Mouse (Mus musculus) forebrain, embryonic 14.5 days (tissue): ENCODE data around the gene Edaradd. TPM values are rescaled to one million over a fixed set of nuclear protein-coding genes. Genes with fewer than 3 reads are reported as not detected.
A peak's percentile ranks its signal among the peaks of the same experiment; 100 is the strongest.

Experiments used
- ATAC-seq: fragments of 200-750 bp; cut with Nextera tagmentation; 2 replicates; pipeline ENCODE4 v1.8.0; 2017; ENCODE audit warnings: mild to moderate bottlenecking, moderate library complexity
- DNase-seq: peaks from one replicate; pipeline ENCODE4 v3.0.0-alpha.2; 2015; ENCODE audit warnings: low spot score
- H3K27ac ChIP-seq: fragments of 300-500 bp; sonication (generic); 2 replicates; pipeline ENCODE4 v1.5.1; 2014; ENCODE audit warnings: low read depth, mild to moderate bottlenecking, control low read depth, low read length, moderate library complexity
- H3K27me3 ChIP-seq: fragments of 300-500 bp; sonication (generic); replicated peaks from 2 replicates; pipeline ENCODE4 v1.6.1; 2014; ENCODE audit warnings: low read length, control low read depth, mixed read lengths; ENCODE audit not compliant: control insufficient read depth, insufficient read depth
- H3K36me3 ChIP-seq: fragments of 300-500 bp; sonication (generic); 2 replicates; pipeline ENCODE4 v1.6.1; 2014; ENCODE audit warnings: low read length, control low read depth; ENCODE audit not compliant: control insufficient read depth, insufficient read depth
- H3K4me1 ChIP-seq: fragments of 300-500 bp; sonication (generic); 2 replicates; pipeline ENCODE4 v1.6.1; 2014; ENCODE audit warnings: antibody characterized with exemption, low read length, control low read depth; ENCODE audit not compliant: control insufficient read depth, insufficient read depth
- H3K4me2 ChIP-seq: fragments of 300-500 bp; sonication (generic); 2 replicates; pipeline ENCODE4 v1.6.1; 2014; ENCODE audit warnings: mild to moderate bottlenecking, control low read depth, low read length
- H3K4me3 ChIP-seq: fragments of 300-500 bp; sonication (generic); 2 replicates; pipeline ENCODE4 v1.5.1; 2014; ENCODE audit warnings: low read depth, low read length, control low read depth
- H3K9ac ChIP-seq: fragments of 300-500 bp; sonication (generic); 2 replicates; pipeline ENCODE4 v1.6.1; 2014; ENCODE audit warnings: mild to moderate bottlenecking, low read length, control low read depth, moderate library complexity
- H3K9me3 ChIP-seq: fragments of 300-500 bp; sonication (generic); replicated peaks from 2 replicates; pipeline ENCODE4 v1.6.1; 2016; ENCODE audit warnings: low read length, control low read depth, mixed read lengths; ENCODE audit not compliant: control insufficient read depth
- WGBS: fragments of 180-500 bp; shearing (Covaris S2); extraction: QIAGEN DNeasy Blood & Tissue Kit; methylation state at CpG from one replicate; pipeline ENCODE4 v1.1.7; 2014; 5-methylcytosine and 5-hydroxymethylcytosine counted together
- polyA plus RNA-seq: library from polyadenylated mRNA; unstranded; fragments of >200 nt; fragmentation: Nextera tagmentation; extraction: Ambion mirVana; gene quantifications from 2 replicates; pipeline ENCODE4 v1.2.1, GENCODE M21; 2014

Gene Edaradd
- 1.0 and 1.5 TPM in 2 replicates for polyA plus RNA-seq

DNA sequence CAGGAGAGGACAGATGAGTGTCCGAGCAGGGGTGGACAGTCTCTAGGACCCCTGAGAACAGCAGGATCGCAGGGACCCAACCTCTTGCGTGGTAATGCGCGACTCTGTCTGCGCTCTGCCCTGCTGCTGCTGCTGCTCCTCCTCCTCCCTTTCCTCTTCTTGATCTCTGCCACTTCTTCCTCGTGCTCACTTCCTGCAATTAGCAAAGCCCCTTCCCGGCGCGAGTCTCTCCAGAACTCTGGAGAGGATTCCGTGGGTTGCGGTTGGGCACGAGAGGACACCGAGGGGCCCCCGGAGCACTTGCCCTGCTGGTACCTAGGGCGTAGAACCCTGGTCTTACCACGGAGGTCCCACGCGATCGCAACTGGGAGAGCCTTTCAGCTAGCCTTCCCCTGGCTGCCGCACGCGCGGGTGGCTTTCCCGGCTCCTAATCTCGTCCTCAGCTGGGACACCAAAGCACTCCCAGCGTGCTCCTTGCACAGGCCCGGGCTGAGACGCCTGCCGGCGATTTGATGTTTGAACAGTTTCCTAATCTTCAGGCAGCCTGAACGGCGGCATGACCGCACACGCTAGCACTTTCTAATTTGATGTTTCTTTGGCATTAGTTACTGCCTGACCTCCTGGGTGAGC is at the start of gene Edaradd:
TSS of gene Edaradd (minus strand) at position 484 of the 630 bp plus-strand sequence.
- ATAC-seq (peak; percentile 89), DNase-seq (peak; percentile 74)
- H3K4me1 ChIP-seq = no peaks in the 10 kb centered on the region
- peaks cover 3% of the 10 kb centered on the region; the same call in 1 of the 2 replicates for H3K27me3 ChIP-seq
- no peak within 1 kb of the TSS for H3K27ac ChIP-seq
- no peaks in the 10 kb centered on the region for H3K9me3 ChIP-seq
- peak within 1 kb of the TSS; percentile 91 for H3K4me2 ChIP-seq
- H3K36me3 ChIP-seq = no peaks in the 10 kb centered on the region
- peak within 1 kb of the TSS; percentile 49 for H3K4me3 ChIP-seq
- 1% methylated on average over 35 of the region's 35 CpGs for WGBS
- H3K9ac ChIP-seq = peak within 1 kb of the TSS; percentile 61

DNA sequence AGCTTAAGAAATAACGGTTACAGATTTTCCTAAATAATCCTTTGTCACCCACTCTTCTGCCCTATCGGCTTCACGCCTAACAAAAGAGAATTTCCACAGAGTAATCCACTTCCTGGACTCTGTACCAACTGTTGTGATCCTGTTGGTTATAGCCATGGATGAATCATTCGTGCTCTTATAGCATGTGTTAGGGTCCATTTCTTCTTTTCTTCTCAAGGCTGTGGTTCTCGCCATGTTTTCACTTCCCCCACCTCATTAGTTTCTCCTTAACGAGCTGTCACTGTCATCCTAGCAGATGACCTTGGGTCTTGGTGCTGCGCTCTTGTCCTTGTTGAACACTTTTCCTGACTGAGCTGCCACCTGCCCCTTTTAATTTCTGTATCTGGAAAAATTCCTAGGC is 49.5 kb upstream of the Edaradd start:
- Histone ChIP-seq H3K4me3 (no peak overlapping the region), H3K9ac (no peak overlapping the region), H3K9me3 (no peaks in the 10 kb centered on the region), H3K27me3 (no peaks in the 10 kb centered on the region), H3K36me3 (no peaks in the 10 kb centered on the region), H3K4me1 (peaks cover 3% of the 10 kb centered on the region; the same call in 1 of the 2 replicates), H3K4me2 (no peak overlapping the region), H3K27ac (no peak overlapping the region)
- 45% methylated on average over 7 of the region's 7 CpGs for WGBS
- ATAC-seq = no peak
- no peak for DNase-seq

DNA sequence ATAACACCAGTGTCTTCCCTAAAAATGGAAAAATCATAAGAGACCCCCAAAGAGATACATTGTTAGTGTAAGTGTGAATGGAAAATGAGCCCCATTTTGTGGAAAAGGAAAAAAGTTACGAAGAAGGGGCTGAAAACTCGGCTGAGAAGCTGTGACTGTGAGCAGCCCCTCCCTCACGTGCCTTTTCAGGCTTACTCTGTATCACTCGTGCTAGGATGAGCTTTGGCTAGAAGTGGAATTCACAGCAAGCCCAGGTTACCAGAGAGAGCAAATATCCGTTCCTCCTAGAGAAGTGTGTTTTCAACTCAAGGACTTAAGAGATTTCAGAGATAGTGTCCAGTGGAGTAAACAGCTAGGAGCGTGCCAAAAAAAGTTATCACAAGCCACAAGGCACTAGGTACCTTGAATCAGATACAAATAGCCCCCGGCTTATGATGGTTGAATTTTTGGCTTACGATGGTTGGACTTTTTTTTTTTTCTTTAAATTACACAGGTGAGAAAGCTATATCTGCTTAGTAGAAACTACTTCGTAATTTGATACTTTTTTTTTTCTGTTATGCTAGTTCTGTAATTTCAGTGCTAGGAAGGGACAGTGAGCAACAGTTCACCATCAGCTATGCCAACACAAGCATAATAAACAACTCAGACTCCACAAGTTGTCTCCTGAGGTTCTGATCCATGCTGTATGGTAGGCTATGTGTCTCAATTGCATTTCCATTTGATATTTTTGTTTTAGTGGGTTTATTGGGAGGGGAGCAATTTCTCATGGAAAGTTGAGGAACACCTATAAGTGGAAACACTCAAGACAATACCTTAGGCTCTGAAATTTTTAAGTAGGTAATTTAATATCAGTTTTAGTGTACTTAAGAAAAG is 48.6 kb upstream of the Edaradd start:
- Histone ChIP-seq H3K27ac (no peak overlapping the region), H3K4me2 (no peak overlapping the region), H3K4me1 (peaks cover 3% of the 10 kb centered on the region; the same call in 1 of the 2 replicates), H3K9me3 (no peaks in the 10 kb centered on the region), H3K36me3 (no peaks in the 10 kb centered on the region), H3K27me3 (no peaks in the 10 kb centered on the region), H3K9ac (no peak overlapping the region), H3K4me3 (no peak overlapping the region)
- DNase-seq = no peak
- 73% methylated on average over 9 of the region's 9 CpGs for WGBS
- ATAC-seq = no peak

- Histone ChIP-seq H3K9ac (no peak overlapping the region), H3K4me3 (no peak overlapping the region), H3K4me2 (no peak overlapping the region), H3K9me3 (no peaks in the 10 kb centered on the region), H3K27me3 (no peaks in the 10 kb centered on the region), H3K27ac (no peak overlapping the region), H3K4me1 (peaks cover 3% of the 10 kb centered on the region; the same call in 1 of the 2 replicates), H3K36me3 (no peaks in the 10 kb centered on the region)
- DNase-seq (no peak), ATAC-seq (no peak)
- WGBS = 73% methylated on average over 1 of the region's 1 CpGs
Observed at GRCm38 (mm10) chr13:12567936-12568335, 47.7 kb upstream of the Edaradd start.

GRCm38 (mm10) chr13:12565621-12566390 is 45.6 kb upstream of the Edaradd start, which contains the start of gene Ero1lb:
Ero1lb (plus strand) TSS chr13:12565874.
- H3K9me3 ChIP-seq = no peaks in the 10 kb centered on the region
- H3K4me3 ChIP-seq = peak within 1 kb of the TSS; percentile 73
- no peak within 1 kb of the TSS for H3K27ac ChIP-seq
- no peaks in the 10 kb centered on the region for H3K36me3 ChIP-seq
- DNase-seq = peak; percentile 100
- no peaks in the 10 kb centered on the region for H3K27me3 ChIP-seq
- H3K9ac ChIP-seq = peak within 1 kb of the TSS; percentile 74
- H3K4me2 ChIP-seq = peak within 1 kb of the TSS; percentile 85
- peaks cover 3% of the 10 kb centered on the region; the same call in 1 of the 2 replicates for H3K4me1 ChIP-seq
- ATAC-seq = peak; percentile 98
- WGBS = 0% methylated on average over 67 of the region's 73 CpGs

GRCm38 (mm10) chr13:12562256-12562655 is 42.0 kb upstream of the Edaradd start:
- WGBS = 80% methylated on average over 4 of the region's 4 CpGs
- H3K27ac ChIP-seq = no peak overlapping the region

GRCm38 (mm10) chr13:12561729-12562128 is 41.5 kb upstream of the Edaradd start:
- no peak for ATAC-seq
- Histone ChIP-seq H3K27ac (no peak overlapping the region), H3K27me3 (no peaks in the 10 kb centered on the region), H3K9ac (no peak overlapping the region), H3K9me3 (no peaks in the 10 kb centered on the region), H3K4me2 (no peak overlapping the region), H3K4me1 (peaks cover 3% of the 10 kb centered on the region; the same call in 1 of the 2 replicates), H3K36me3 (no peaks in the 10 kb centered on the region), H3K4me3 (no peak overlapping the region)
- no peak for DNase-seq
- WGBS = 88% methylated on average over 2 of the region's 2 CpGs

More at GRCm38 (mm10) chr13:12562256-12562655, 42.0 kb upstream of the Edaradd start:
- H3K27me3 ChIP-seq = no peaks in the 10 kb centered on the region
- no peaks in the 10 kb centered on the region for H3K9me3 ChIP-seq
- H3K4me2 ChIP-seq = no peak overlapping the region
- H3K36me3 ChIP-seq = no peaks in the 10 kb centered on the region
- H3K9ac ChIP-seq = no peak overlapping the region
- H3K4me3 ChIP-seq = no peak overlapping the region
- DNase-seq = no peak
- peaks cover 3% of the 10 kb centered on the region; the same call in 1 of the 2 replicates for H3K4me1 ChIP-seq
- ATAC-seq = no peak

DNA sequence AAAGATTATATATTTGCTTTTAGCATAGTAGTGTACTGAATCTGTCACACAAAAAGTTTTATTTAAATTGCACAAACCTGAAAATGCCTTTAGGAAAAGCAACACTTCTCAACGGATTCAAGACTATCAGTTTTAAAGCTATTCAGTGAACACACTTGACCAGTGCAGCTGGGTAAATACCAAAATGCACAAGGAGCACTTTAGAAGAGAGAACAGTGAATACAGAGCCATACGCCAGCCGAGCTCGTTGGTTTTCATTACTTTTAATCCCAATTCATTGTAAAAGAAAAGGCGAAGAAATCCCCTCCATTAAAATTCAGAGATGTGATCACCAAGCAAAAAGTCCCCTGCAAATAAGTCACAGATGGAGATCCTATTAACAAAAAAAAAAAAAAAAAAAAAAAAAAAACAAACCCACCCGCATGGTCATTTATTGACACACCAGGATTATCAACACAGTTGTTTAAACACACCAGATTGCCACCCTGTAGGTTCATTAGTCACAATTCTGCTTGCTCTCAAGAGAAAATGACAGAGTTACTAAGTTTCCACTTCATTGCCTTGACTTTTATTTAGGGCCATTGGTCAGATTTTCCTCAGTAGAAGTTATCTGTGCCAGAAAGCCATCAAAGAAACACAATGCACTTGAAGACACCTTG is 39.4 kb upstream of the Edaradd start:
- Histone ChIP-seq H3K27me3 (no peaks in the 10 kb centered on the region), H3K9ac (no peak overlapping the region), H3K9me3 (no peaks in the 10 kb centered on the region), H3K4me1 (no peaks in the 10 kb centered on the region), H3K36me3 (no peaks in the 10 kb centered on the region), H3K27ac (no peak overlapping the region), H3K4me3 (no peak overlapping the region), H3K4me2 (no peak overlapping the region)
- ATAC-seq = no peak
- DNase-seq = no peak
- 21% methylated on average over 6 of the region's 6 CpGs for WGBS
